Comparison of ENCODE assay signal across 10 mouse cellular contexts in genomic region chr5:117113330-117113729, GRCm38 (mm10). TPM values are rescaled to one million over a fixed set of nuclear protein-coding genes. Genes with fewer than 3 reads are reported as not detected.
DNase-seq lines count a peak whose midpoint lies in the region; ATAC-seq lines count a peak whose summit lies in the region.
"Had no signal": no experiment of that assay in that cellular context is flagged by ENCODE, and none has a peak within 500 bp of the region (broad histone marks: within the 10 kb centered on the region; RNA-seq: fewer than 3 reads in every experiment).

No protein-coding gene starts in this region.

- no peak for ATAC-seq in megakaryocyte progenitor cell, adult 5-6 weeks (replicated peaks; ENCODE audit: poor library complexity)

- peak; percentile 53 for DNase-seq in cerebellum, adult 9-10 months
- no peak for DNase-seq in cerebellum, adult 11-12 months
- peak; percentile 31 to 59 for DNase-seq in kidney, postnatal 36 days
- DNase-seq in kidney, postnatal 14 days = no peak
- DNase-seq in thymus, postnatal 4 days = peak; percentile 45
- DNase-seq in thymus, postnatal 0 days (ENCODE audit: low spot score) = no peak
- no peak for DNase-seq in MN1 (ENCODE audit: low spot score)
- DNase-seq: adrenal gland, adult 8-10 months; heart, adult 18-20 months had no signal

RNA-seq across cellular contexts. Expression of gene Suds3, which starts 2.6 kb away (rescaled TPM):
- polyA plus RNA-seq in thymus, postnatal 0 days (2015; fragmentation: Nextera tagmentation; extraction: Ambion mirVana) = 66.0 and 69.1 TPM in 2 replicates
- total RNA-seq in megakaryocyte progenitor cell, adult 5-6 weeks (2015) = 20.0 and 23.2 TPM in 2 replicates
- total RNA-seq in megakaryocyte progenitor cell, adult 5-6 weeks (2017) = 106 and 114 TPM in 2 replicates

RNA-seq across cellular contexts. Expression of gene Taok3, which starts 6.6 kb away (rescaled TPM):
- polyA plus RNA-seq in thymus, postnatal 0 days (2015; fragmentation: Nextera tagmentation; extraction: Ambion mirVana) = 68.1 and 71.1 TPM in 2 replicates
- 62.9 and 66.8 TPM in 2 replicates for total RNA-seq in megakaryocyte progenitor cell, adult 5-6 weeks (2015)
- 43.6 and 57.8 TPM in 2 replicates for total RNA-seq in megakaryocyte progenitor cell, adult 5-6 weeks (2017)

Comparison
In these comparisons a context has a peak if more than half of its experiments do, and no peak if none do; other contexts are left out.
1. DNase-seq: peak in cerebellum, adult 9-10 months (single experiment), kidney, postnatal 36 days (2 of 2) and thymus, postnatal 4 days (single experiment); none in cerebellum, adult 11-12 months (single experiment), kidney, postnatal 14 days (single experiment), thymus, postnatal 0 days (single experiment) and MN1 (single experiment).